Mouse (Mus musculus) gastrocnemius, adult 2 months (tissue): ENCODE results near the gene Sox10. TPM values are rescaled to one million over a fixed set of nuclear protein-coding genes. Genes with fewer than 3 reads are reported as not detected.

Experiments used
- DNase-seq: peaks from one replicate; pipeline ENCODE4 v3.0.0; 2022
- H3K27ac ChIP-seq: fragments of 200-600 bp; 2 replicates; pipeline ENCODE4 v1.8.1; 2022; ENCODE audit warnings: mild to moderate bottlenecking
- H3K4me3 ChIP-seq: fragments of 200-600 bp; 2 replicates; pipeline ENCODE4 v1.8.1; 2022; ENCODE audit warnings: mild to moderate bottlenecking, moderate library complexity
- CTCF ChIP-seq: fragments of 200-600 bp; IDR thresholded peaks from 2 replicates; pipeline ENCODE4 v1.8.1; 2022; ENCODE audit warnings: antibody characterized with exemption, mild to moderate bottlenecking, moderate library complexity
- intact Hi-C: fragments of 180-260 bp; cut with DNase I; formaldehyde crosslinking; loops from one replicate; pipeline ENCODE4 v1.15.1; 2025
- long read RNA-seq, 2 experiments: library from polyadenylated mRNA; stranded (forward); transcript quantifications; one replicate each; pipeline ENCODE4 v2.0.0; 2021
- total RNA-seq, 2 experiments: library from RNA; stranded (reverse); gene quantifications; 2 replicates each; pipeline ENCODE4 v1.2.3; 2021

Gene Sox10
- under 1 TPM; 0.71 to 0.81 TPM for total RNA-seq
- long read RNA-seq, experiment 1 = 0 reads
- long read RNA-seq, experiment 2, partial matches to known transcripts = 0 of 2 reads
- long read RNA-seq, experiment 2, other reads (novel, unspliced or antisense) = 0 of 2 reads

- H3K4me3 ChIP-seq = peak within 1 kb of the TSS; percentile 51
- intact Hi-C loops = no loop called here
Measured at GRCm38 (mm10) chr15:79165140-79165539, at the start of gene Sox10. Sox10 (minus strand) TSS chr15:79165240.

GRCm38 (mm10) chr15:79213591-79213990 is 48.6 kb upstream of the Sox10 start:
- Histone ChIP-seq H3K4me3 (no peak overlapping the region), H3K27ac (peak overlapping the region; percentile 35)
- TF ChIP-seq CTCF = no peak
- intact Hi-C loops = no loop called here
- DNase-seq = no peak

More at GRCm38 (mm10) chr15:79165140-79165539, at the start of gene Sox10:
- H3K27ac ChIP-seq = 0 out of 2 replicates have a peak within 1 kb of the TSS, but pooled peaks have one; percentile 31
- no peak for TF ChIP-seq CTCF
- DNase-seq = no peak

GRCm38 (mm10) chr15:79212750-79213446 is 47.9 kb upstream of the Sox10 start:
- Histone ChIP-seq H3K4me3 (no peak overlapping the region), H3K27ac (peak overlapping the region; percentile 58)
- TF ChIP-seq CTCF = no peak
- intact Hi-C loops = no loop called here
- DNase-seq = no peak

GRCm38 (mm10) chr15:79210357-79210756 is 45.3 kb upstream of the Sox10 start:
- H3K4me3 ChIP-seq = no peak overlapping the region
- H3K27ac ChIP-seq = peak overlapping the region; percentile 63
- intact Hi-C loops = no loop called here
- DNase-seq = peak; percentile 40
- no peak for TF ChIP-seq CTCF

GRCm38 (mm10) chr15:79208758-79209439 is 43.9 kb upstream of the Sox10 start:
- TF ChIP-seq CTCF = no peak
- peak; percentile 71 for DNase-seq
- intact Hi-C loops = no loop called here
- peak overlapping the region; percentile 24 for H3K4me3 ChIP-seq
- H3K27ac ChIP-seq = peak overlapping the region; percentile 74

- TF ChIP-seq CTCF = no peak
- no peak overlapping the region for H3K4me3 ChIP-seq
- peak overlapping the region; percentile 74 for H3K27ac ChIP-seq
- peak; percentile 78 for DNase-seq
- intact Hi-C loops = no loop called here
Measured at GRCm38 (mm10) chr15:79208211-79208610, 43.2 kb upstream of the Sox10 start.

GRCm38 (mm10) chr15:79202575-79202974 is 37.5 kb upstream of the Sox10 start:
- intact Hi-C loops = no loop called here
- TF ChIP-seq CTCF = no peak
- Histone ChIP-seq H3K4me3 (no peak overlapping the region), H3K27ac (no peak overlapping the region)
- DNase-seq = no peak

GRCm38 (mm10) chr15:79201491-79202150 is 36.6 kb upstream of the Sox10 start:
- no peak for DNase-seq
- no peak for TF ChIP-seq CTCF
- no peak overlapping the region for H3K4me3 ChIP-seq
- H3K27ac ChIP-seq = peak overlapping the region; percentile 38; the same call in 1 of the 2 replicates
- intact Hi-C loops = no loop called here

GRCm38 (mm10) chr15:79199390-79199976 is 34.4 kb upstream of the Sox10 start:
- no peak for TF ChIP-seq CTCF
- Histone ChIP-seq H3K27ac (no peak overlapping the region), H3K4me3 (no peak overlapping the region)
- intact Hi-C loops = no loop called here
- no peak for DNase-seq

- H3K27ac ChIP-seq = peak overlapping the region; percentile 38
Measured at GRCm38 (mm10) chr15:79195492-79195891, 30.5 kb upstream of the Sox10 start.

GRCm38 (mm10) chr15:79194946-79195345 is 29.9 kb upstream of the Sox10 start:
- no peak for DNase-seq
- no peak overlapping the region for H3K4me3 ChIP-seq
- no peak overlapping the region for H3K27ac ChIP-seq
- TF ChIP-seq CTCF = no peak
- intact Hi-C loops = no loop called here

More at GRCm38 (mm10) chr15:79195492-79195891, 30.5 kb upstream of the Sox10 start:
- H3K4me3 ChIP-seq = no peak overlapping the region
- intact Hi-C loops = no loop called here
- TF ChIP-seq CTCF = no peak
- peak; percentile 67 for DNase-seq

GRCm38 (mm10) chr15:79194048-79194447 is 29.0 kb upstream of the Sox10 start:
- intact Hi-C loops = no loop called here
- Histone ChIP-seq H3K27ac (peak overlapping the region; percentile 68), H3K4me3 (no peak overlapping the region)
- TF ChIP-seq CTCF = no peak
- no peak for DNase-seq
